24 mouse cellular contexts compared by ENCODE assay signal in the genomic region with DNA sequence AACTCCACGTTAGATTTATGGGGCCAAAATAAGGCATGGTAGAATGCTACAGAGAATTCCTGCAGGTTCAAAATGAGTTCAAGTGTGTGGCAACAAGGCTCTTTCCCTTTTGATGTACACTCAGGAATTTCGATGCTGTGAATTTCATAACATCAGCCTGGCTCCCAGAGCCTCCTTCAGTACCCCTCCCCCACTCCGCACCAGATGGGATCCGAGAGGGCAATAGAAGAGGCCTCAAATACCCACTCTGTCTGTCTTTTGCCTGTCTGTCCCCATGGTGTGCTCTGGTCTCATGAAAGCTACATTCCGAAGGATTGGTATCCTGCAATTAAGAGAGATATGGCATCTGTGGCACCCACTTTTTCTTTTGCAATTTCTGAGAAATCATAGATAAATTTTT.
DNase-seq lines count a peak whose midpoint lies in the region; ATAC-seq and TF ChIP-seq lines count a peak whose summit lies in the region.
"Had no signal": no experiment of that assay in that cellular context is flagged by ENCODE, and none has a peak within 500 bp of the region (broad histone marks: within the 10 kb centered on the region; RNA-seq: fewer than 3 reads in every experiment).

No protein-coding gene starts in this region.

- no peaks in the 10 kb centered on the region for H3K4me1 ChIP-seq in hindbrain, embryonic 11.5 days (replicated peaks; ENCODE audit: control insufficient read depth, insufficient read depth, low read length)
- no peaks in the 10 kb centered on the region for H3K4me1 ChIP-seq in hindbrain, postnatal 0 days (ENCODE audit: insufficient read depth, low read length)
- H3K4me1 ChIP-seq in limb, embryonic 10.5 days = peaks cover 27% of the 10 kb centered on the region
- no peaks in the 10 kb centered on the region for H3K4me1 ChIP-seq in heart, embryonic 10.5 days
- H3K4me1 ChIP-seq: heart, embryonic 13.5 days; liver, embryonic 15.5 days had no signal

- no peak for ATAC-seq in hindbrain, embryonic 11.5 days (ENCODE audit: low FRiP score)
- no peak for ATAC-seq in hindbrain, postnatal 0 days
- ATAC-seq: activated CD4-positive, CD25-positive, alpha-beta regulatory T cell, adult 4 months; forebrain, embryonic 14.5 days; midbrain, embryonic 16.5 days had no signal

- no peak overlapping the region for H3K9ac ChIP-seq in hindbrain, embryonic 11.5 days (ENCODE audit: low read depth, low read length)
- H3K9ac ChIP-seq in hindbrain, postnatal 0 days (replicated peaks; ENCODE audit: low read length) = no peak overlapping the region
- H3K9ac ChIP-seq: embryonic facial prominence, embryonic 15.5 days; heart, embryonic 13.5 days; hindbrain, embryonic 14.5 days; liver, embryonic 15.5 days had no signal

- no peak overlapping the region for H3K4me2 ChIP-seq in hindbrain, embryonic 11.5 days (replicated peaks; ENCODE audit: low read depth, low read length)
- no peak overlapping the region for H3K4me2 ChIP-seq in hindbrain, postnatal 0 days (ENCODE audit: low read depth, low read length)
- H3K4me2 ChIP-seq: embryonic facial prominence, embryonic 15.5 days; heart, embryonic 13.5 days; hindbrain, embryonic 14.5 days; liver, embryonic 15.5 days had no signal

- no peak overlapping the region for H3K27ac ChIP-seq in hindbrain, embryonic 11.5 days (ENCODE audit: low read depth, low read length)
- H3K27ac ChIP-seq in hindbrain, postnatal 0 days = no peak overlapping the region
- no peak overlapping the region for H3K27ac ChIP-seq in limb, embryonic 10.5 days
- H3K27ac ChIP-seq in heart, embryonic 10.5 days = no peak overlapping the region
- H3K27ac ChIP-seq: embryonic facial prominence, embryonic 15.5 days; heart, embryonic 13.5 days; hindbrain, embryonic 14.5 days; kidney, postnatal 0 days; liver, embryonic 15.5 days had no signal

- TF ChIP-seq CTCF in hindbrain, postnatal 0 days (IDR thresholded peaks at IDR 0.05; ENCODE audit: low read depth) = no peak

- H3K4me3 ChIP-seq in hindbrain, embryonic 11.5 days (ENCODE audit: low read depth, low read length) = no peak overlapping the region
- no peak overlapping the region for H3K4me3 ChIP-seq in hindbrain, postnatal 0 days (ENCODE audit: low read length)
- no peak overlapping the region for H3K4me3 ChIP-seq in limb, embryonic 10.5 days
- H3K4me3 ChIP-seq in heart, embryonic 10.5 days = no peak overlapping the region
- H3K4me3 ChIP-seq: embryonic facial prominence, embryonic 15.5 days; heart, embryonic 13.5 days; liver, embryonic 15.5 days had no signal

- DNase-seq in hindbrain, embryonic 11.5 days (ENCODE audit: low spot score) = peak; percentile 56
- DNase-seq in hindbrain, postnatal 0 days (ENCODE audit: low spot score) = no peak
- peak; percentile 35 for DNase-seq in retina, embryonic 14.5 days (ENCODE audit: low spot score)
- no peak for DNase-seq in retina, postnatal 1 day
- DNase-seq in limb, embryonic 10.5 days (ENCODE audit: low spot score) = peak; percentile 36
- DNase-seq in adrenal gland, adult 18-20 months (ENCODE audit: low spot score in 2 of 2) = no peak
- DNase-seq in heart, embryonic 10.5 days (ENCODE audit: low spot score) = no peak
- DNase-seq: adrenal gland, postnatal 14 days; cerebellum, adult 2 months; cerebellum, postnatal 36 days; heart, postnatal 14 days; kidney, adult 2 months; left cerebral cortex, postnatal 4 days; liver; right cerebral cortex, postnatal 25 days; spleen, adult 18-20 months had no signal

- H3K9me3 ChIP-seq in hindbrain, embryonic 11.5 days (ENCODE audit: control insufficient read depth, low read length) = no peaks in the 10 kb centered on the region
- no peaks in the 10 kb centered on the region for H3K9me3 ChIP-seq in hindbrain, postnatal 0 days (ENCODE audit: low read length)
- H3K9me3 ChIP-seq in limb, embryonic 10.5 days (replicated peaks) = no peaks in the 10 kb centered on the region
- no peaks in the 10 kb centered on the region for H3K9me3 ChIP-seq in heart, embryonic 10.5 days
- H3K9me3 ChIP-seq: embryonic facial prominence, embryonic 15.5 days; heart, embryonic 13.5 days; liver, embryonic 15.5 days had no signal

- H3K27me3 ChIP-seq in hindbrain, embryonic 11.5 days (ENCODE audit: control insufficient read depth, insufficient read depth, low read length) = no peaks in the 10 kb centered on the region
- H3K27me3 ChIP-seq in hindbrain, postnatal 0 days (ENCODE audit: insufficient read depth, low read length) = no peaks in the 10 kb centered on the region
- H3K27me3 ChIP-seq in limb, embryonic 10.5 days (ENCODE audit: low read depth, poor library complexity, severe bottlenecking) = peaks cover 20% of the 10 kb centered on the region
- peaks cover 12% of the 10 kb centered on the region for H3K27me3 ChIP-seq in heart, embryonic 10.5 days (ENCODE audit: insufficient read depth, poor library complexity, severe bottlenecking)

- 58% methylated on average over 5 of the region's 5 CpGs for WGBS in hindbrain, embryonic 11.5 days
- 61% methylated on average over 5 of the region's 5 CpGs for WGBS in hindbrain, postnatal 0 days
- WGBS in limb, embryonic 10.5 days = 40% methylated on average over 5 of the region's 5 CpGs
- 60% methylated on average over 5 of the region's 5 CpGs for WGBS in heart, embryonic 10.5 days

- H3K36me3 ChIP-seq in hindbrain, embryonic 11.5 days (ENCODE audit: control insufficient read depth, insufficient read depth, low read length) = no peaks in the 10 kb centered on the region
- H3K36me3 ChIP-seq in hindbrain, postnatal 0 days (ENCODE audit: insufficient read depth, low read length) = no peaks in the 10 kb centered on the region
- no peaks in the 10 kb centered on the region for H3K36me3 ChIP-seq in limb, embryonic 10.5 days
- no peaks in the 10 kb centered on the region for H3K36me3 ChIP-seq in heart, embryonic 10.5 days
- H3K36me3 ChIP-seq: embryonic facial prominence, embryonic 15.5 days; heart, embryonic 13.5 days; liver, embryonic 15.5 days had no signal

Comparison
In these comparisons a context has a peak if more than half of its experiments do, and no peak if none do; other contexts are left out.
1. DNase-seq: peak in hindbrain, embryonic 11.5 days (single experiment), retina, embryonic 14.5 days (single experiment) and limb, embryonic 10.5 days (single experiment); none in hindbrain, postnatal 0 days (single experiment), retina, postnatal 1 day (single experiment), adrenal gland, adult 18-20 months (0 of 2) and heart, embryonic 10.5 days (single experiment).